In genomic region chr19:41108666-41109065, GRCm38 (mm10) we compare ENCODE assay signal across 27 mouse cellular contexts. TPM values are rescaled to one million over a fixed set of nuclear protein-coding genes. Genes with fewer than 3 reads are reported as not detected.
"Had no signal": no experiment of that assay in that cellular context is flagged by ENCODE, and none has a peak within 500 bp of the region (broad histone marks: within the 10 kb centered on the region; RNA-seq: fewer than 3 reads in every experiment).

No protein-coding gene starts in this region.

- H3K27me3 ChIP-seq: liver, embryonic 13.5 days; stomach, embryonic 15.5 days had no signal

- H3K4me3 ChIP-seq: layer of hippocampus, adult 2 months; liver, embryonic 13.5 days; stomach, embryonic 15.5 days had no signal

- H3K9me3 ChIP-seq: liver, embryonic 13.5 days; stomach, embryonic 15.5 days had no signal

- H3K27ac ChIP-seq: kidney, postnatal 0 days; layer of hippocampus, adult 2 months; liver, embryonic 13.5 days; stomach, embryonic 15.5 days had no signal

- DNase-seq: kidney, postnatal 25 days; liver, embryonic 13.5 days; lung, adult 2 months; lung, postnatal 14 days; lung, postnatal 4 days; right cerebral cortex, postnatal 25 days; spleen, adult 18-20 months; thymus, adult 18-20 months; thymus, postnatal 36 days had no signal

- H3K9ac ChIP-seq: liver, embryonic 13.5 days; stomach, embryonic 15.5 days had no signal

- H3K4me1 ChIP-seq: liver, embryonic 13.5 days had no signal

- H3K4me2 ChIP-seq: liver, embryonic 13.5 days; midbrain, embryonic 11.5 days; stomach, embryonic 15.5 days had no signal

- H3K36me3 ChIP-seq: liver, embryonic 13.5 days; stomach, embryonic 15.5 days had no signal

RNA-seq across cellular contexts. Expression of gene Opalin, which starts 31.8 kb away (rescaled TPM):
- total RNA-seq: liver, adult 2 months; megakaryocyte progenitor cell, adult 5-6 weeks; megakaryocyte-erythroid progenitor cell, adult 5-6 weeks; midbrain, postnatal 0 days; neutrophil, adult 5-6 weeks had no signal
- polyA plus RNA-seq: kidney, embryonic 14.5 days; kidney, postnatal 0 days; large intestine, adult 2 months; limb, embryonic 11.5 days; limb, embryonic 14.5 days; liver, adult 2 months; liver, embryonic 13.5 days; liver, embryonic 16.5 days; lung, adult 2 months; lung, embryonic 16.5 days; midbrain, embryonic 11.5 days; midbrain, embryonic 14.5 days; midbrain, postnatal 0 days; neural tube, embryonic 11.5 days; stomach, embryonic 15.5 days; urinary bladder, adult 2 months had no signal
